Mouse (Mus musculus) hindbrain, embryonic 11.5 days (tissue): ENCODE measurements around the gene Rab3gap2. TPM values are rescaled to one million over a fixed set of nuclear protein-coding genes. Genes with fewer than 3 reads are reported as not detected.

Experiments used
- ATAC-seq: fragments of 200-750 bp; cut with Nextera tagmentation; 2 replicates; pipeline ENCODE4 v1.8.0; 2017; ENCODE audit warnings: mild to moderate bottlenecking, moderate TSS enrichment, moderate library complexity; ENCODE audit not compliant: low FRiP score
- DNase-seq: peaks from one replicate; pipeline ENCODE4 v3.0.0-alpha.2; 2015; ENCODE audit warnings: low spot score
- H3K27ac ChIP-seq: fragments of 300-500 bp; sonication (generic); 2 replicates; pipeline ENCODE4 v1.5.1; 2014; ENCODE audit warnings: mild to moderate bottlenecking, low read depth, low read length
- H3K27me3 ChIP-seq: fragments of 300-500 bp; sonication (generic); 2 replicates; pipeline ENCODE4 v1.6.1; 2014; ENCODE audit warnings: mild to moderate bottlenecking, low read length, moderate library complexity, mixed read lengths; ENCODE audit not compliant: control insufficient read depth, insufficient read depth
- H3K36me3 ChIP-seq: fragments of 300-500 bp; sonication (generic); 2 replicates; pipeline ENCODE4 v1.6.1; 2014; ENCODE audit warnings: mild to moderate bottlenecking, low read length, moderate library complexity, mixed read lengths; ENCODE audit not compliant: control insufficient read depth, insufficient read depth
- H3K4me1 ChIP-seq: fragments of 300-500 bp; sonication (generic); replicated peaks from 2 replicates; pipeline ENCODE4 v1.6.1; 2014; ENCODE audit warnings: low read length, mixed read lengths; ENCODE audit not compliant: control insufficient read depth, insufficient read depth
- H3K4me2 ChIP-seq: fragments of 300-500 bp; sonication (generic); replicated peaks from 2 replicates; pipeline ENCODE4 v1.6.1; 2014; ENCODE audit warnings: mild to moderate bottlenecking, low read depth, low read length
- H3K4me3 ChIP-seq: fragments of 300-500 bp; sonication (generic); 2 replicates; pipeline ENCODE4 v1.5.1; 2014; ENCODE audit warnings: low read depth, low read length
- H3K9ac ChIP-seq: fragments of 300-500 bp; sonication (generic); 2 replicates; pipeline ENCODE4 v1.6.1; 2014; ENCODE audit warnings: low read depth, low read length
- H3K9me3 ChIP-seq: fragments of 300-500 bp; sonication (generic); 2 replicates; pipeline ENCODE4 v1.6.1; 2016; ENCODE audit warnings: low read length; ENCODE audit not compliant: control insufficient read depth
- WGBS: fragments of 180-500 bp; shearing (Covaris S2); extraction: QIAGEN DNeasy Blood & Tissue Kit; methylation state at CpG from one replicate; pipeline ENCODE4 v1.1.7; 2014; 5-methylcytosine and 5-hydroxymethylcytosine counted together
- polyA plus RNA-seq: library from polyadenylated mRNA; unstranded; fragments of >200 nt; fragmentation: Nextera tagmentation; extraction: Ambion mirVana; gene quantifications from 2 replicates; pipeline ENCODE4 v1.2.1, GENCODE M21; 2014

Rab3gap2 gene
- polyA plus RNA-seq, 1 experiment from 2014 or later: 23.6 TPM

GRCm38 (mm10) chr1:185262565-185262964 lies 58.6 kb downstream of the Rab3gap2 start:
- ATAC-seq: no peak
- Histone ChIP-seq H3K4me1 (no peaks in the 10 kb centered on the region), H3K4me2 (no peak overlapping the region), H3K9me3 (no peaks in the 10 kb centered on the region), H3K9ac (no peak overlapping the region), H3K27ac (no peak overlapping the region), H3K4me3 (no peak overlapping the region), H3K27me3 (no peaks in the 10 kb centered on the region), H3K36me3 (no peaks in the 10 kb centered on the region)
- DNase-seq: peak; percentile 59
- 56% methylated on average over 14 of the region's 14 CpGs for WGBS

GRCm38 (mm10) chr1:185268675-185269074 lies 64.8 kb downstream of the Rab3gap2 start:
- 82% methylated on average over 4 of the region's 4 CpGs for WGBS

GRCm38 (mm10) chr1:185270403-185271097 lies 66.6 kb downstream of the Rab3gap2 start:
- Histone ChIP-seq H3K36me3 (peaks cover 5% of the 10 kb centered on the region; the same call in 1 of the 2 replicates), H3K9ac (no peak overlapping the region), H3K4me3 (no peak overlapping the region), H3K4me2 (no peak overlapping the region), H3K27me3 (no peaks in the 10 kb centered on the region), H3K9me3 (no peaks in the 10 kb centered on the region), H3K4me1 (no peaks in the 10 kb centered on the region), H3K27ac (no peak overlapping the region)
- DNase-seq: no peak
- ATAC-seq: no peak
- 91% methylated on average over 8 of the region's 8 CpGs for WGBS

More at GRCm38 (mm10) chr1:185268675-185269074, 64.8 kb downstream of the Rab3gap2 start:
- Histone ChIP-seq H3K4me2 (no peak overlapping the region), H3K36me3 (peaks cover 5% of the 10 kb centered on the region; the same call in 1 of the 2 replicates), H3K27me3 (no peaks in the 10 kb centered on the region), H3K27ac (no peak overlapping the region), H3K4me1 (no peaks in the 10 kb centered on the region), H3K9ac (no peak overlapping the region), H3K9me3 (no peaks in the 10 kb centered on the region), H3K4me3 (no peak overlapping the region)
- ATAC-seq (no peak), DNase-seq (no peak)

- Histone ChIP-seq H3K4me1 (no peaks in the 10 kb centered on the region), H3K9ac (no peak overlapping the region), H3K27ac (no peak overlapping the region), H3K27me3 (no peaks in the 10 kb centered on the region), H3K9me3 (no peaks in the 10 kb centered on the region), H3K36me3 (peaks cover 5% of the 10 kb centered on the region; the same call in 1 of the 2 replicates), H3K4me2 (no peak overlapping the region), H3K4me3 (no peak overlapping the region)
- DNase-seq (no peak), ATAC-seq (no peak)
- whole genome bisulfite sequencing: 90% methylated on average over 9 of the region's 9 CpGs
These were observed 67.5 kb downstream of the Rab3gap2 start for GRCm38 (mm10) chr1:185271373-185271772.

GRCm38 (mm10) chr1:185274819-185275545 lies 71.1 kb downstream of the Rab3gap2 start:
- H3K4me3 ChIP-seq: no peak overlapping the region
- WGBS: 92% methylated on average over 5 of the region's 5 CpGs
- no peaks in the 10 kb centered on the region for H3K4me1 ChIP-seq
- H3K27ac ChIP-seq: no peak overlapping the region
- DNase-seq (no peak), ATAC-seq (no peak)
- no peaks in the 10 kb centered on the region for H3K27me3 ChIP-seq
- H3K9me3 ChIP-seq: no peaks in the 10 kb centered on the region
- no peak overlapping the region for H3K9ac ChIP-seq
- no peak overlapping the region for H3K4me2 ChIP-seq
- peaks cover 15% of the 10 kb centered on the region; the same call in 1 of the 2 replicates for H3K36me3 ChIP-seq

GRCm38 (mm10) chr1:185275976-185276375 lies 72.1 kb downstream of the Rab3gap2 start:
- Histone ChIP-seq H3K27me3 (no peaks in the 10 kb centered on the region), H3K4me1 (no peaks in the 10 kb centered on the region), H3K4me2 (no peak overlapping the region), H3K27ac (no peak overlapping the region), H3K36me3 (peaks cover 15% of the 10 kb centered on the region; the same call in 1 of the 2 replicates), H3K4me3 (no peak overlapping the region), H3K9ac (no peak overlapping the region), H3K9me3 (no peaks in the 10 kb centered on the region)
- no peak for ATAC-seq
- WGBS: 98% methylated on average over 7 of the region's 7 CpGs
- DNase-seq: no peak

- Histone ChIP-seq H3K4me3 (no peak overlapping the region), H3K9me3 (no peaks in the 10 kb centered on the region), H3K27me3 (no peaks in the 10 kb centered on the region), H3K4me1 (no peaks in the 10 kb centered on the region), H3K9ac (no peak overlapping the region), H3K36me3 (peaks cover 14% of the 10 kb centered on the region; the same call in 1 of the 2 replicates), H3K4me2 (no peak overlapping the region), H3K27ac (no peak overlapping the region)
- 90% methylated on average over 11 of the region's 11 CpGs for WGBS
- ATAC-seq (no peak), DNase-seq (no peak)
These were observed 73.1 kb downstream of the Rab3gap2 start for GRCm38 (mm10) chr1:185277022-185277421.

- peaks cover 12% of the 10 kb centered on the region; the same call in 1 of the 2 replicates for H3K36me3 ChIP-seq
- no peaks in the 10 kb centered on the region for H3K27me3 ChIP-seq
- H3K4me2 ChIP-seq: no peak overlapping the region
- no peaks in the 10 kb centered on the region for H3K9me3 ChIP-seq
- no peak overlapping the region for H3K27ac ChIP-seq
- ATAC-seq: no peak
- no peak overlapping the region for H3K9ac ChIP-seq
- WGBS: 90% methylated on average over 9 of the region's 9 CpGs
- H3K4me1 ChIP-seq: no peaks in the 10 kb centered on the region
- no peak for DNase-seq
- no peak overlapping the region for H3K4me3 ChIP-seq
These were observed 75.4 kb downstream of the Rab3gap2 start for GRCm38 (mm10) chr1:185279288-185279687.
